Comparison of ENCODE assay signal across 10 mouse cellular contexts in the genomic region with DNA sequence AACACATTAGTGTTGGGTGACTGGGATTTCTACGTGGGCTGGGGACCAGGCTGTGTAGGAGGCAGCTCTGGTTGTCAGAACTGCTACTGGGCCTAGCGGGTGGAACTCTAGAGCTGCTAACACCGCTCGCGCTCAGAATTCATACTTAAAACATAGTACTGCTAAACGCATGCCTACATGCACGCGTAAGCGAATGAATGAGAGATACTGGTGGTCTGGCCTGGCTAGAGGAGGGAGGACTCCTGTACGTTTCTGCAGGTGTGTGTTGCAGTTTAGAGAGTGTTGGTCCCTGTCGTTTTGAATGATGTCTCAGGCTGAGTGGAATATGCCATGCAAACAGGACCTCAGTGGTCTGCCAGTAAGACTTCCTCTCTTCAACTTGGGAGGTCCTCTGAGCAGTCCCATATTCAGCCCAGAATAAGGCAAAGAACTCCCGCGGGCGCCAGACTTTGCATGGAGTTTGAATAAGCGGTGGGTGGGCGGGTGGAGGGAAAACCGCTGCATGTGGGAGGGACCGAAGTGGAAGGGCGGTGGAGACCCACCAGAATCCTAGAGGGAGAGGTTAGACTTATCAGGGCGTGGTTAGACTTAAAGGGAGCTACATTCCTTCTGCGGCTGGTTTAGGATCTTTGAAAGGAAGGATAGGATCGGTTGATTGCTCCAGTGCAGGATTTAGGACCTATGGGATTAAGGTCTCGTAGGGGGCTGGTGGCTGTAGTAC. TPM values are rescaled to one million over a fixed set of nuclear protein-coding genes. Genes with fewer than 3 reads are reported as not detected.
DNase-seq lines count a peak whose midpoint lies in the region; ATAC-seq and TF ChIP-seq lines count a peak whose summit lies in the region.
"Had no signal": no experiment of that assay in that cellular context is flagged by ENCODE, and none has a peak within 500 bp of the region (broad histone marks: within the 10 kb centered on the region; RNA-seq: fewer than 3 reads in every experiment).

No protein-coding gene starts in this region.

- 0 out of 2 replicates have a peak overlapping the region, but pooled peaks have one; percentile 11 for H3K27ac ChIP-seq in kidney, embryonic 15.5 days
- H3K27ac ChIP-seq in embryonic facial prominence, embryonic 12.5 days = no peak overlapping the region
- H3K27ac ChIP-seq in intestine, postnatal 0 days (ENCODE audit: low read depth, low read length) = no peak overlapping the region
- H3K27ac ChIP-seq in neural tube, embryonic 11.5 days (ENCODE audit: low read depth, low read length) = no peak overlapping the region

- H3K4me1 ChIP-seq in kidney, embryonic 15.5 days = peaks cover 16% of the 10 kb centered on the region
- H3K4me1 ChIP-seq in embryonic facial prominence, embryonic 12.5 days = 0 out of 2 replicates have a peak, but pooled peaks cover 6% of the 10 kb centered on the region
- H3K4me1 ChIP-seq in intestine, postnatal 0 days (replicated peaks; ENCODE audit: control insufficient read depth, insufficient read depth, low read length) = no peaks in the 10 kb centered on the region
- H3K4me1 ChIP-seq in neural tube, embryonic 11.5 days (ENCODE audit: control insufficient read depth, insufficient read depth, low read length) = peaks cover 8% of the 10 kb centered on the region; the same call in 1 of the 2 replicates

- DNase-seq in kidney, adult 8-10 months = no peak
- DNase-seq in neural tube, embryonic 11.5 days (ENCODE audit: low spot score) = peak; percentile 35
- DNase-seq in ovary, postnatal 36 days (ENCODE audit: low spot score) = no peak
- DNase-seq in right cerebral cortex, postnatal 4 days = no peak
- DNase-seq: right cerebral cortex, postnatal 14 days had no signal

- H3K9ac ChIP-seq in kidney, embryonic 15.5 days = no peak overlapping the region
- no peak overlapping the region for H3K9ac ChIP-seq in embryonic facial prominence, embryonic 12.5 days
- no peak overlapping the region for H3K9ac ChIP-seq in intestine, postnatal 0 days (ENCODE audit: low read depth, low read length)
- H3K9ac ChIP-seq in neural tube, embryonic 11.5 days (ENCODE audit: low read length) = no peak overlapping the region

- H3K9me3 ChIP-seq in kidney, embryonic 15.5 days (replicated peaks) = no peaks in the 10 kb centered on the region
- no peaks in the 10 kb centered on the region for H3K9me3 ChIP-seq in embryonic facial prominence, embryonic 12.5 days
- H3K9me3 ChIP-seq in intestine, postnatal 0 days (ENCODE audit: control insufficient read depth) = no peaks in the 10 kb centered on the region
- no peaks in the 10 kb centered on the region for H3K9me3 ChIP-seq in neural tube, embryonic 11.5 days (ENCODE audit: control insufficient read depth, low read length)

- H3K27me3 ChIP-seq in kidney, embryonic 15.5 days = peaks cover 70% of the 10 kb centered on the region
- peaks cover 62% of the 10 kb centered on the region for H3K27me3 ChIP-seq in embryonic facial prominence, embryonic 12.5 days
- peaks cover 27% of the 10 kb centered on the region for H3K27me3 ChIP-seq in intestine, postnatal 0 days (replicated peaks; ENCODE audit: control insufficient read depth, insufficient read depth, low read length)
- peaks cover 25% of the 10 kb centered on the region for H3K27me3 ChIP-seq in neural tube, embryonic 11.5 days (ENCODE audit: control insufficient read depth, insufficient read depth, low read length)

- peak overlapping the region; percentile 57 for H3K4me3 ChIP-seq in kidney, embryonic 15.5 days (replicated peaks)
- H3K4me3 ChIP-seq in embryonic facial prominence, embryonic 12.5 days = peak overlapping the region; percentile 41; the same call in 1 of the 2 replicates
- peak overlapping the region; percentile 48 for H3K4me3 ChIP-seq in intestine, postnatal 0 days (ENCODE audit: low read depth, low read length)
- H3K4me3 ChIP-seq in neural tube, embryonic 11.5 days (ENCODE audit: low read depth, low read length) = no peak overlapping the region
- H3K4me3 ChIP-seq: erythroblast, embryonic 14.5 days had no signal

- 34% methylated on average over 23 of the region's 23 CpGs for WGBS in kidney, embryonic 15.5 days
- WGBS in embryonic facial prominence, embryonic 12.5 days = 34% methylated on average over 23 of the region's 23 CpGs
- WGBS in intestine, postnatal 0 days = 36% methylated on average over 23 of the region's 23 CpGs
- 37% methylated on average over 23 of the region's 23 CpGs for WGBS in neural tube, embryonic 11.5 days

- peak overlapping the region; percentile 96 for H3K4me2 ChIP-seq in kidney, embryonic 15.5 days
- H3K4me2 ChIP-seq in embryonic facial prominence, embryonic 12.5 days (replicated peaks) = peak overlapping the region; percentile 74
- no peak overlapping the region; the same call in 1 of the 2 replicates for H3K4me2 ChIP-seq in intestine, postnatal 0 days (replicated peaks; ENCODE audit: low read depth)
- peak overlapping the region; percentile 13; the same call in 1 of the 2 replicates for H3K4me2 ChIP-seq in neural tube, embryonic 11.5 days (ENCODE audit: low read depth)

- no peaks in the 10 kb centered on the region for H3K36me3 ChIP-seq in kidney, embryonic 15.5 days
- no peaks in the 10 kb centered on the region for H3K36me3 ChIP-seq in embryonic facial prominence, embryonic 12.5 days
- no peaks in the 10 kb centered on the region for H3K36me3 ChIP-seq in intestine, postnatal 0 days (ENCODE audit: control insufficient read depth, insufficient read depth)
- H3K36me3 ChIP-seq in neural tube, embryonic 11.5 days (ENCODE audit: control insufficient read depth, insufficient read depth, low read length) = no peaks in the 10 kb centered on the region

- ATAC-seq in kidney, embryonic 15.5 days (replicated peaks; ENCODE audit: low FRiP score) = no peak
- no peak for ATAC-seq in embryonic facial prominence, embryonic 12.5 days (ENCODE audit: insufficient number of reproducible peaks, insufficient read depth, low FRiP score, low TSS enrichment)
- ATAC-seq in intestine, postnatal 0 days = no peak
- ATAC-seq in neural tube, embryonic 11.5 days (ENCODE audit: insufficient read depth, low FRiP score, low TSS enrichment) = no peak
- no peak for ATAC-seq in megakaryocyte, adult 5-6 weeks (ENCODE audit: poor library complexity, severe bottlenecking)

- no peak for TF ChIP-seq CTCF in intestine, postnatal 0 days (IDR thresholded peaks at IDR 0.05; ENCODE audit: low read depth)

RNA-seq across cellular contexts. Expression of a gene that starts 1.1 kb away (rescaled TPM):
- polyA plus RNA-seq in kidney, embryonic 15.5 days (2015; fragmentation: Nextera tagmentation; extraction: Ambion mirVana) = 5.3 and 5.4 TPM in 2 replicates
- 4.0 and 4.2 TPM in 2 replicates for polyA plus RNA-seq in embryonic facial prominence, embryonic 12.5 days (2016; fragmentation: Nextera tagmentation; extraction: Ambion mirVana)
- polyA plus RNA-seq in intestine, postnatal 0 days (2015; fragmentation: Nextera tagmentation; extraction: Ambion mirVana) = 3.4 and 3.5 TPM in 2 replicates
- polyA plus RNA-seq in neural tube, embryonic 11.5 days (2014; fragmentation: Nextera tagmentation; extraction: Ambion mirVana) = 1.8 and 2.0 TPM in 2 replicates
- 207 and 212 TPM in 2 replicates for total RNA-seq in megakaryocyte, adult 5-6 weeks (2015)
- total RNA-seq in megakaryocyte, adult 5-6 weeks (2017) = 279 and 282 TPM in 2 replicates

RNA-seq across cellular contexts. Expression of a gene that starts 41.5 kb away (rescaled TPM):
- polyA plus RNA-seq in kidney, embryonic 15.5 days (2015; fragmentation: Nextera tagmentation; extraction: Ambion mirVana) = 3.5 and 3.6 TPM in 2 replicates
- 2.6 and 4.3 TPM in 2 replicates for polyA plus RNA-seq in embryonic facial prominence, embryonic 12.5 days (2016; fragmentation: Nextera tagmentation; extraction: Ambion mirVana)
- 1.5 and 1.7 TPM in 2 replicates for polyA plus RNA-seq in intestine, postnatal 0 days (2015; fragmentation: Nextera tagmentation; extraction: Ambion mirVana)
- 1.4 and 1.5 TPM in 2 replicates for polyA plus RNA-seq in neural tube, embryonic 11.5 days (2014; fragmentation: Nextera tagmentation; extraction: Ambion mirVana)
- total RNA-seq in megakaryocyte, adult 5-6 weeks (2015) = 0.59 TPM in 1 of 2 replicates, not detected in the other
- 0.22 TPM in 1 of 2 replicates, not detected in the other for total RNA-seq in megakaryocyte, adult 5-6 weeks (2017)
- polyA plus RNA-seq: erythroblast, embryonic 14.5 days had no signal

RNA-seq across cellular contexts. Expression of a gene that starts 53.9 kb away (rescaled TPM):
- 90.9 and 93.2 TPM in 2 replicates for polyA plus RNA-seq in kidney, embryonic 15.5 days (2015; fragmentation: Nextera tagmentation; extraction: Ambion mirVana)
- 82.9 and 88.1 TPM in 2 replicates for polyA plus RNA-seq in embryonic facial prominence, embryonic 12.5 days (2016; fragmentation: Nextera tagmentation; extraction: Ambion mirVana)
- polyA plus RNA-seq in intestine, postnatal 0 days (2015; fragmentation: Nextera tagmentation; extraction: Ambion mirVana) = 64.7 and 68.3 TPM in 2 replicates
- 81.1 and 83.3 TPM in 2 replicates for polyA plus RNA-seq in neural tube, embryonic 11.5 days (2014; fragmentation: Nextera tagmentation; extraction: Ambion mirVana)
- total RNA-seq in megakaryocyte, adult 5-6 weeks (2015) = 50.1 and 56.9 TPM in 2 replicates
- total RNA-seq in megakaryocyte, adult 5-6 weeks (2017) = 78.7 and 85.5 TPM in 2 replicates
